Mouse (Mus musculus): Measurements from ENCODE around the gene Snx6.

DNA sequence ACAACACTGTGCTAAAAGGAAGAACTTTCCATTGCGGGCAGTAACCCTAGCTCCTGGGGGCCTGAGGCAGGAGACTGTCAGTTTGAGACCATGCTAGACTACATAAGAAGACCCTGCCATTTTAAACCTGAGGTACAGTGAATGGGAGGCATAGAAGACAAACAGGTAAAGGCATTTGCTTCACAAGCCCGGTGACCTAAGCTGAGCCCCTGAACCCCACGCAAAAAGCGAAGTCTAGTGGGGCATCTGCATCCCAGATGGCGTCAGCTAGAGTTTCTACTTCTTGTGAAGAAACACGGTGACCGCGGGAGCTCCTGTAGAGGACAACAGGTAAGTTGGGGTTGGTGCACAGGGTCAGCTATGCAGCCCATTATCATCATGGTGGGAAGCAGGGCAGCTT lies 46.9 kb downstream of the Snx6 start:
- TF ChIP-seq POLR2A (IDR thresholded peaks at IDR 0.05; ENCODE audit: insufficient read depth, low read depth, low read length) (no peak), CTCF (IDR thresholded peaks at IDR 0.05) (no peak)
